Mouse (Mus musculus) liver, adult 2 months (tissue): ENCODE data around the gene Klc4. TPM values are rescaled to one million over a fixed set of nuclear protein-coding genes. Genes with fewer than 3 reads are reported as not detected.

Experiments
- DNase-seq: peaks from one replicate; pipeline ENCODE4 v3.0.0-alpha.2; 2011; ENCODE audit warnings: low read depth, low spot score; ENCODE audit errors: extremely low read depth
- H3K27ac ChIP-seq: fragments of 200-500 bp; replicated peaks from 2 replicates; pipeline ENCODE4 v1.5.1; 2012; ENCODE audit warnings: low read depth, mild to moderate bottlenecking, control low read depth, inconsistent platforms, low read length; ENCODE audit not compliant: insufficient read depth
- H3K27me3 ChIP-seq: fragments of 200-500 bp; 2 replicates; pipeline ENCODE4 v1.6.1; 2012; ENCODE audit warnings: mild to moderate bottlenecking, moderate library complexity, low read length, inconsistent platforms; ENCODE audit not compliant: control insufficient read depth, insufficient read depth
- H3K36me3 ChIP-seq: fragments of 200-500 bp; 2 replicates; pipeline ENCODE4 v1.6.1; 2012; ENCODE audit warnings: low read length, inconsistent platforms; ENCODE audit not compliant: control insufficient read depth, insufficient read depth
- H3K4me1 ChIP-seq: fragments of 200-500 bp; 2 replicates; pipeline ENCODE4 v1.6.1; 2011; ENCODE audit warnings: low read length; ENCODE audit not compliant: control insufficient read depth, insufficient read depth
- H3K4me3 ChIP-seq: fragments of 200-500 bp; 2 replicates; pipeline ENCODE4 v1.5.1; 2011; ENCODE audit warnings: low read depth, mild to moderate bottlenecking, control low read depth, low read length, moderate library complexity; ENCODE audit not compliant: insufficient read depth
- H3K79me2 ChIP-seq: fragments of 200-500 bp; 2 replicates; pipeline ENCODE4 v1.6.1; 2012; ENCODE audit warnings: inconsistent platforms, mild to moderate bottlenecking, low read length, moderate library complexity; ENCODE audit not compliant: control insufficient read depth, insufficient read depth
- H3K9ac ChIP-seq: fragments of 200-500 bp; 2 replicates; pipeline ENCODE4 v1.6.1; 2012; ENCODE audit warnings: low read depth, mild to moderate bottlenecking, control low read depth, inconsistent platforms, low read length
- CTCF ChIP-seq: fragments of 200-500 bp; IDR thresholded peaks from 2 replicates; pipeline ENCODE4 v1.5.1; 2011; ENCODE audit warnings: low read depth, low read length, control low read depth
- POLR2A ChIP-seq: fragments of 200-500 bp; IDR thresholded peaks from 2 replicates; pipeline ENCODE4 v1.6.1; 2011; ENCODE audit warnings: low read length, control low read depth; ENCODE audit not compliant: insufficient read depth; ENCODE audit errors: extremely low read depth
- WGBS: fragments of 180-500 bp; shearing (Covaris S2); methylation state at CpG from one replicate; pipeline ENCODE4 v1.1.7; 2018; 5-methylcytosine and 5-hydroxymethylcytosine counted together
- polyA plus RNA-seq: library from polyadenylated mRNA; depleted of rRNA; stranded (reverse); fragments of >200 nt; gene quantifications from 2 replicates; pipeline ENCODE4 v1.2.3, GENCODE M21; 2012; rRNA removed
- total RNA-seq: library from RNA; depleted of rRNA; stranded (reverse); fragments of >200 nt; gene quantifications from 2 replicates; pipeline ENCODE4 v1.2.3, GENCODE M21; 2014; rRNA removed

Klc4 gene
- total and polyA plus RNA-seq, 2 experiments, result 46.6 to 49.0 TPM

DNA sequence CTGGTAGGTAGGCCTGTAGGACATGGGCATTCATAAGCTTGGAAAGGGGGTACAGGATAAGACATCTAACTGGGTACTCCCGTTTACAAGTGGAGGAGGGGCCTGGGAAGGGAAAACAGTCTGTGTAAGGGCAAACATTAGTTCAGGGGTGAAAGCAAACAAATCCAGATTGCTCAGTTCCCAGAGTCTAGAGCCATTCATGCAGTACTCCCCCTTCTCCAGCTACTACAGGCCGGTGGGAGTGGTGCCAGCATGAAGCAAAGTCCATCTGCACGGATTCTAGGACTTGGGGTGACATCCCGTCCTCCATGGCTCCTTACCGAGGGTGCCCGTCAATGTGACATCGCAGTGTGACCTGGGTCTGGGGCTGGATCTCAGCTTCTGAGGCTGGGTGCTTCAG is 55.4 kb downstream of the Klc4 start:
- Histone ChIP-seq H3K9ac (no peak overlapping the region), H3K4me3 (no peak overlapping the region), H3K79me2 (no peaks in the 10 kb centered on the region), H3K27ac (no peak overlapping the region), H3K36me3 (no peaks in the 10 kb centered on the region), H3K27me3 (no peaks in the 10 kb centered on the region), H3K4me1 (no peaks in the 10 kb centered on the region; the same call in 1 of the 2 replicates)
- 30% methylated on average over 7 of the region's 7 CpGs for WGBS
- peak; percentile 29 for DNase-seq
- TF ChIP-seq CTCF, result no peak
- no peak for TF ChIP-seq POLR2A

DNA sequence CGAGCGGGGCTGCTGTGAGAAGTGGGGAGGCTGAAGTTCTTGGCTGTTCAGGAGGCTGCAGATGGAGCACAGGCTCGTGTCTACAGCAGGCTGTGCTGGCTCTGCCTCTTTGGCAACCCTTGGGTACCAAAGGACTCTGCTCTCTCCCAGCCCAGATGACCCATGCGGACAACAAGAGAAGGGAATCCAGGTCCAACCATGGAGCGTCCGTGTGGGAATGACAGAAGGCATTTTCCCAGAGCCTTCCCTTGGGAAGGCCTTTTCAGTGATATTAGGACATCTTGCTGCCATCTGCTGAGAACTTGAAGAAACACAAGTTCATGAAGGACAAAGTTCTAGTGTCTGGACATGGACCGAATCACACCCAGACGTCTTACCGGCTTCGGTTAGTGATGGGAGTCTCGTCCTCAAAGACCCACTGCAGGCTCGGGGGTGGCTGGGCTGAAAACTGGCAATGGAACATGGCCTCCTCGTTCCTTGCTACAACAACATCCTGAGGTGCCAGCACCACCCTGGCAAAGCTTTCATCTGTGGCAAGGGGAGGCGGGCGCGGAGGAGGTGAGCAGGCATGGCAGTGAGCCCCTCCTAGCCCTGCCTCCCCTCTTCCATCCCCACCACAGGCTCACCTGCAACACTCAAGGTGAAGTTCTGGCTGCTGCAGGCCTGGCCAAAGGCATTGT is 56.0 kb downstream of the Klc4 start:
- no peaks in the 10 kb centered on the region for H3K36me3 ChIP-seq
- no peak overlapping the region for H3K27ac ChIP-seq
- no peak overlapping the region for H3K4me3 ChIP-seq
- 77% methylated on average over 16 of the region's 16 CpGs for WGBS
- H3K79me2 ChIP-seq, result no peaks in the 10 kb centered on the region
- DNase-seq, result peak; percentile 17
- no peaks in the 10 kb centered on the region for H3K27me3 ChIP-seq
- no peaks in the 10 kb centered on the region; the same call in 1 of the 2 replicates for H3K4me1 ChIP-seq
- TF ChIP-seq CTCF (no peak), POLR2A (no peak)
- H3K9ac ChIP-seq, result no peak overlapping the region

DNA sequence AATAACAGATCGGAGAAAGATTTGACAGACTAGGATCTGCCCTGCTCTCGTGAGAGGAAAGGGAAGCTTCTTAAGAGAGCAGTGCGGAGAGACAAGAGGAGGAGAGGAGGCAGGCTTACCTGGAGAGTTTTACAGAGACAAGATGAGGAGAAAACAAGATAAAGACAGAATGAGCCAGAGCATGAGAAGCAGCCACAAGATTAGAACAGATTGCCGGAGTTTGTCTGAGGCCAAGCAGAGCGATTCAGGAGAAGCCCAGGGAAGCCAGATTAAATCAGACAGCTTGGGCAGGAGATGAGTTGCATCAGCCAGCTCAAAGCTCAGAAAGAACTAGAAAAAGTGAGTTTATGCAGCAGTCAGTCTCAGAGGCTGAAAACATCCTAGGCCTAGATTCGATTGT is 56.9 kb downstream of the Klc4 start:
- WGBS, result 92% methylated on average over 6 of the region's 6 CpGs
- no peak for TF ChIP-seq CTCF
- Histone ChIP-seq H3K27me3 (no peaks in the 10 kb centered on the region), H3K9ac (no peak overlapping the region), H3K4me1 (no peaks in the 10 kb centered on the region; the same call in 1 of the 2 replicates), H3K79me2 (no peaks in the 10 kb centered on the region), H3K27ac (no peak overlapping the region), H3K4me3 (no peak overlapping the region), H3K36me3 (no peaks in the 10 kb centered on the region)
- DNase-seq, result no peak

DNA sequence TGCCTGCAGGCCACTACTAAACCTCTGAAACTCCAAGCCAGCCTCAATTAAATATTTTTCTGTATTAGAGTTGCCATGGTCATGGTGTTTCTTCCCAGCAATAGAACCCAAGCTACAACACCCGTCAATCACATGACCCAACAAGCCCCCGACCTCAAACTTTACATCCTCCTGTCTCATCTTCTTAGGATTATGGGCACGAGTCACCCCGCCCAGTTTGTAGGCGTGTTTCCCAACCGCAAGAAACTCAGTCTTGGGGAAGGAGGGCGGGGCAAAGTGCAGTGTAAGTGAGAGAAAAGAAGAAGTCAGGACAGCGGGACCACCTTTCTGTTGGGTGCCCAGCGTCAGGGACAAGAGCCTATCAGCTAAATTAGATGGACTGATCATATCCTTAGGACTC is 57.6 kb downstream of the Klc4 start:
- WGBS, result 79% methylated on average over 9 of the region's 9 CpGs
- DNase-seq, result no peak
- TF ChIP-seq POLR2A, result no peak
- no peak for TF ChIP-seq CTCF
- no peak overlapping the region for H3K9ac ChIP-seq
- no peak overlapping the region for H3K27ac ChIP-seq
- no peaks in the 10 kb centered on the region for H3K27me3 ChIP-seq
- H3K36me3 ChIP-seq, result no peaks in the 10 kb centered on the region
- no peaks in the 10 kb centered on the region for H3K79me2 ChIP-seq
- H3K4me1 ChIP-seq, result no peaks in the 10 kb centered on the region; the same call in 1 of the 2 replicates
- no peak overlapping the region for H3K4me3 ChIP-seq

DNA sequence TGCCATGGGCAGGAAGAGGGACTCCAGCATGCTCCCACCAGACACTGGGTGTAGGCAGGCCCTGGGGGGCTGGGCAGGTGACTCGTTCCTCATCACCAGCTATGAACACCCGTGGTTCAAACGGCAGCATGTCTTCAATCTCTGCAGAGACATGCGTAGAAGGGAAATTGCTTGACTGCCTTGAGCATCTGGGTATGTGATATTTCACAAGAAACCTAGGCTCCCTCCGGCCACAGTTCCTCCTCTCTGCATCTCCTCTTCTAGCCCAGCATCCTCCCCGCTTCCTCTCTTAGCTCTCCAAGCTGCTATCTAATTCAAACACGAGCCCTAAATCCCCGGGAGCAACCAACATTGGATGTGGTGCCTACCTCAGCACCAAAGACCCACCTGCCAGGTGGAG is 59.5 kb downstream of the Klc4 start:
- 90% methylated on average over 8 of the region's 8 CpGs for WGBS
- Histone ChIP-seq H3K27me3 (no peaks in the 10 kb centered on the region), H3K4me3 (no peak overlapping the region), H3K27ac (no peak overlapping the region), H3K4me1 (no peaks in the 10 kb centered on the region; the same call in 1 of the 2 replicates), H3K79me2 (no peaks in the 10 kb centered on the region), H3K9ac (no peak overlapping the region), H3K36me3 (no peaks in the 10 kb centered on the region)
- TF ChIP-seq CTCF (no peak), POLR2A (no peak)
- DNase-seq, result no peak

Other genes with a start within 250 kb of the Klc4 start
- gene Crip3, start 217.1 kb downstream of the Klc4 start, total RNA-seq, result not detected in 2 replicates
- gene Crip3, start 217.1 kb downstream of the Klc4 start, polyA plus RNA-seq, result 0.70 and 1.4 TPM in 2 replicates
- 10.3 and 27.9 TPM in 2 replicates for gene Slc22a7, start 207.6 kb downstream of the Klc4 start, total RNA-seq
- gene Slc22a7, start 207.6 kb downstream of the Klc4 start, polyA plus RNA-seq, result 46.8 and 47.9 TPM in 2 replicates
- gene Ttbk1, start 158.3 kb downstream of the Klc4 start, total RNA-seq, result 0.07 and 0.18 TPM in 2 replicates
- 0.15 and 0.22 TPM in 2 replicates for gene Ttbk1, start 158.3 kb downstream of the Klc4 start, polyA plus RNA-seq
- gene Dnph1, start 149.3 kb downstream of the Klc4 start, total RNA-seq, result 6.6 and 9.0 TPM in 2 replicates
- 13.1 and 13.3 TPM in 2 replicates for gene Dnph1, start 149.3 kb downstream of the Klc4 start, polyA plus RNA-seq
- gene Cul9, start 99.6 kb downstream of the Klc4 start, total RNA-seq, result 4.1 and 5.1 TPM in 2 replicates
- 5.7 and 10.1 TPM in 2 replicates for gene Cul9, start 99.6 kb downstream of the Klc4 start, polyA plus RNA-seq
- 3.4 and 5.4 TPM in 2 replicates for gene Srf, start 89.8 kb downstream of the Klc4 start, total RNA-seq
- gene Srf, start 89.8 kb downstream of the Klc4 start, polyA plus RNA-seq, result 32.2 and 45.6 TPM in 2 replicates
- gene Ptk7, start 16.5 kb downstream of the Klc4 start, total RNA-seq, result 0.65 and 0.87 TPM in 2 replicates
- gene Ptk7, start 16.5 kb downstream of the Klc4 start, polyA plus RNA-seq, result 0.40 and 0.66 TPM in 2 replicates
- gene Mrpl2, start 207 bp upstream of the Klc4 start, total RNA-seq, result 58.5 and 71.1 TPM in 2 replicates
- 95.1 and 97.3 TPM in 2 replicates for gene Mrpl2, start 207 bp upstream of the Klc4 start, polyA plus RNA-seq
- 5.0 and 5.4 TPM in 2 replicates for gene Cul7, start 4.3 kb upstream of the Klc4 start, total RNA-seq
- 5.6 and 7.1 TPM in 2 replicates for gene Cul7, start 4.3 kb upstream of the Klc4 start, polyA plus RNA-seq
- gene Rrp36, start 28.3 kb upstream of the Klc4 start, total RNA-seq, result 20.3 TPM in 2 replicates
- 31.6 and 33.5 TPM in 2 replicates for gene Rrp36, start 28.3 kb upstream of the Klc4 start, polyA plus RNA-seq
- gene Mea1, start 32.8 kb upstream of the Klc4 start, total RNA-seq, result 52.4 and 60.4 TPM in 2 replicates
- gene Mea1, start 32.8 kb upstream of the Klc4 start, polyA plus RNA-seq, result 55.2 and 65.9 TPM in 2 replicates
- gene Klhdc3, start 34.9 kb upstream of the Klc4 start, total RNA-seq, result 23.9 and 44.0 TPM in 2 replicates
- 68.8 and 74.6 TPM in 2 replicates for gene Klhdc3, start 34.9 kb upstream of the Klc4 start, polyA plus RNA-seq
- 13.6 and 14.8 TPM in 2 replicates for gene Ppp2r5d, start 59.1 kb upstream of the Klc4 start, total RNA-seq
- gene Ppp2r5d, start 59.1 kb upstream of the Klc4 start, polyA plus RNA-seq, result 22.8 and 24.0 TPM in 2 replicates
- gene Pex6, start 65.4 kb upstream of the Klc4 start, total RNA-seq, result 39.5 and 46.4 TPM in 2 replicates
- 94.8 and 104 TPM in 2 replicates for gene Pex6, start 65.4 kb upstream of the Klc4 start, polyA plus RNA-seq
- gene Gnmt, start 83.1 kb upstream of the Klc4 start, total RNA-seq, result 3,482 and 4,252 TPM in 2 replicates
- 4,950 and 5,107 TPM in 2 replicates for gene Gnmt, start 83.1 kb upstream of the Klc4 start, polyA plus RNA-seq
- 28.5 and 28.6 TPM in 2 replicates for gene Cnpy3, start 106.2 kb upstream of the Klc4 start, total RNA-seq
- gene Cnpy3, start 106.2 kb upstream of the Klc4 start, polyA plus RNA-seq, result 38.3 and 40.7 TPM in 2 replicates
- gene Ptcra, start 117.7 kb upstream of the Klc4 start, total RNA-seq, result not detected in 2 replicates
- 0.06 TPM in 1 of 2 replicates, not detected in the other for gene Ptcra, start 117.7 kb upstream of the Klc4 start, polyA plus RNA-seq
- gene 2310039H08Rik, start 126.6 kb upstream of the Klc4 start, total RNA-seq, result 97.6 and 124 TPM in 2 replicates
- 167 and 185 TPM in 2 replicates for gene 2310039H08Rik, start 126.6 kb upstream of the Klc4 start, polyA plus RNA-seq
- 41.2 and 43.6 TPM in 2 replicates for gene Rpl7l1, start 136.7 kb upstream of the Klc4 start, total RNA-seq
- 21.6 and 24.6 TPM in 2 replicates for gene Rpl7l1, start 136.7 kb upstream of the Klc4 start, polyA plus RNA-seq
- 7.9 and 13.5 TPM in 2 replicates for gene Bicral, start 212.5 kb upstream of the Klc4 start, total RNA-seq
- gene Bicral, start 212.5 kb upstream of the Klc4 start, polyA plus RNA-seq, result 3.2 and 3.9 TPM in 2 replicates
- gene Tbcc, start 244.7 kb upstream of the Klc4 start, total RNA-seq, result 8.5 and 10.0 TPM in 2 replicates
- gene Tbcc, start 244.7 kb upstream of the Klc4 start, polyA plus RNA-seq, result 16.0 and 17.0 TPM in 2 replicates